Mouse (Mus musculus): ENCODE results near the gene Gpn3.

GRCm38 (mm10) chr5:122391178-122391785, 19.6 kb downstream of the Gpn3 start:
- TF ChIP-seq CTCF (conservative IDR thresholded peaks at IDR 0.05; ENCODE audit: insufficient read depth, insufficient read length, low read depth, low read length) (no peak), POLR2A (IDR thresholded peaks at IDR 0.05; ENCODE audit: low read depth, low read length) (no peak)
